Mouse (Mus musculus) megakaryocyte, embryonic 14.5 days (primary cell): ENCODE measurements around the gene Npc2. TPM values are rescaled to one million over a fixed set of nuclear protein-coding genes. Genes with fewer than 3 reads are reported as not detected.

Source experiments
- H3K27me3 ChIP-seq: replicated peaks from 2 replicates; pipeline ENCODE3; 2012; ENCODE audit warnings: inconsistent platforms
- H3K36me3 ChIP-seq: replicated peaks from 2 replicates; pipeline ENCODE3; 2012; ENCODE audit warnings: low read length, inconsistent platforms, mixed read lengths
- H3K4me1 ChIP-seq: 2 replicates; pipeline ENCODE4 v1.6.1; 2012; ENCODE audit warnings: inconsistent platforms
- H3K4me3 ChIP-seq: replicated peaks from 2 replicates; pipeline ENCODE3; 2012; ENCODE audit warnings: moderate library complexity, mild to moderate bottlenecking, inconsistent platforms
- H3K9me3 ChIP-seq: 2 replicates; pipeline ENCODE4 v1.6.1; 2012; ENCODE audit warnings: inconsistent platforms
- FLI1 ChIP-seq: IDR thresholded peaks from 2 replicates; pipeline ENCODE4 v1.6.1; 2012; ENCODE audit warnings: low read length, inconsistent platforms, mixed read lengths
- GATA1 ChIP-seq: IDR thresholded peaks from 3 replicates; pipeline ENCODE4 v1.6.1; 2012; ENCODE audit warnings: mixed read lengths, low read length, inconsistent platforms, borderline replicate concordance
- polyA plus RNA-seq: library from polyadenylated mRNA; stranded (reverse); fragments of >175 nt; gene quantifications from 2 replicates; pipeline ENCODE4 v1.2.3, GENCODE M21; 2012; ENCODE audit warnings: low replicate concordance; ENCODE audit not compliant: insufficient read depth

Gene Npc2
- polyA plus RNA-seq, 1 experiment, result 286 TPM

GRCm38 (mm10) chr12:84807351-84807750 is 34.4 kb upstream of the Npc2 start:
- Histone ChIP-seq H3K4me3 (no peak overlapping the region), H3K4me1 (peaks cover 74% of the 10 kb centered on the region), H3K36me3 (no peaks in the 10 kb centered on the region), H3K9me3 (no peaks in the 10 kb centered on the region), H3K27me3 (peaks cover 78% of the 10 kb centered on the region)
- no peak for TF ChIP-seq FLI1
- TF ChIP-seq GATA1, result no peak

GRCm38 (mm10) chr12:84806726-84807125 is 33.8 kb upstream of the Npc2 start:
- Histone ChIP-seq H3K4me1 (peaks cover 68% of the 10 kb centered on the region), H3K9me3 (no peaks in the 10 kb centered on the region), H3K27me3 (peaks cover 84% of the 10 kb centered on the region), H3K4me3 (no peak overlapping the region), H3K36me3 (no peaks in the 10 kb centered on the region)
- TF ChIP-seq GATA1 (no peak), FLI1 (no peak)

- H3K27me3 ChIP-seq, result peaks cover 85% of the 10 kb centered on the region
- peaks cover 61% of the 10 kb centered on the region for H3K4me1 ChIP-seq
- no peaks in the 10 kb centered on the region for H3K36me3 ChIP-seq
- TF ChIP-seq FLI1, result no peak
- TF ChIP-seq GATA1, result no peak
- no peak overlapping the region for H3K4me3 ChIP-seq
- no peaks in the 10 kb centered on the region for H3K9me3 ChIP-seq
These were observed 33.1 kb upstream of the Npc2 start for GRCm38 (mm10) chr12:84806010-84806409.

GRCm38 (mm10) chr12:84805228-84805842 is 32.4 kb upstream of the Npc2 start:
- TF ChIP-seq GATA1, result no peak
- TF ChIP-seq FLI1, result no peak
- Histone ChIP-seq H3K27me3 (peaks cover 86% of the 10 kb centered on the region), H3K4me3 (no peak overlapping the region), H3K4me1 (peaks cover 56% of the 10 kb centered on the region), H3K36me3 (no peaks in the 10 kb centered on the region), H3K9me3 (no peaks in the 10 kb centered on the region)

GRCm38 (mm10) chr12:84802625-84803024 is 29.7 kb upstream of the Npc2 start:
- H3K36me3 ChIP-seq, result no peaks in the 10 kb centered on the region
- no peaks in the 10 kb centered on the region for H3K9me3 ChIP-seq
- TF ChIP-seq GATA1 (no peak), FLI1 (no peak)
- peaks cover 91% of the 10 kb centered on the region for H3K27me3 ChIP-seq
- H3K4me1 ChIP-seq, result peaks cover 42% of the 10 kb centered on the region
- no peak overlapping the region for H3K4me3 ChIP-seq

- TF ChIP-seq GATA1, result no peak
- no peak for TF ChIP-seq FLI1
- no peak overlapping the region for H3K4me3 ChIP-seq
- H3K4me1 ChIP-seq, result peaks cover 37% of the 10 kb centered on the region
- H3K36me3 ChIP-seq, result no peaks in the 10 kb centered on the region
- H3K9me3 ChIP-seq, result no peaks in the 10 kb centered on the region
- peaks cover 90% of the 10 kb centered on the region for H3K27me3 ChIP-seq
These were observed 28.7 kb upstream of the Npc2 start for GRCm38 (mm10) chr12:84801532-84802110.

GRCm38 (mm10) chr12:84800419-84800818 is 27.5 kb upstream of the Npc2 start:
- Histone ChIP-seq H3K27me3 (peaks cover 90% of the 10 kb centered on the region), H3K4me3 (no peak overlapping the region)

GRCm38 (mm10) chr12:84799086-84799485 is 26.1 kb upstream of the Npc2 start:
- H3K4me1 ChIP-seq, result peaks cover 24% of the 10 kb centered on the region
- TF ChIP-seq FLI1 (no peak), GATA1 (no peak)
- no peaks in the 10 kb centered on the region for H3K36me3 ChIP-seq
- peaks cover 90% of the 10 kb centered on the region for H3K27me3 ChIP-seq
- H3K9me3 ChIP-seq, result no peaks in the 10 kb centered on the region
- no peak overlapping the region for H3K4me3 ChIP-seq

More at GRCm38 (mm10) chr12:84800419-84800818, 27.5 kb upstream of the Npc2 start:
- H3K4me1 ChIP-seq, result peaks cover 29% of the 10 kb centered on the region
- H3K36me3 ChIP-seq, result no peaks in the 10 kb centered on the region
- no peak for TF ChIP-seq FLI1
- TF ChIP-seq GATA1, result no peak
- no peaks in the 10 kb centered on the region for H3K9me3 ChIP-seq

GRCm38 (mm10) chr12:84794647-84795046 is 21.7 kb upstream of the Npc2 start:
- H3K4me3 ChIP-seq, result no peak overlapping the region
- no peaks in the 10 kb centered on the region for H3K9me3 ChIP-seq
- H3K4me1 ChIP-seq, result peaks cover 14% of the 10 kb centered on the region; the same call in 1 of the 2 replicates
- H3K36me3 ChIP-seq, result no peaks in the 10 kb centered on the region
- peaks cover 93% of the 10 kb centered on the region for H3K27me3 ChIP-seq
- TF ChIP-seq GATA1 (no peak), FLI1 (no peak)

- peaks cover 89% of the 10 kb centered on the region for H3K27me3 ChIP-seq
- no peak for TF ChIP-seq GATA1
- H3K4me3 ChIP-seq, result no peak overlapping the region
- H3K9me3 ChIP-seq, result no peaks in the 10 kb centered on the region
- peaks cover 16% of the 10 kb centered on the region; the same call in 1 of the 2 replicates for H3K4me1 ChIP-seq
- H3K36me3 ChIP-seq, result no peaks in the 10 kb centered on the region
These were observed 19.7 kb upstream of the Npc2 start for GRCm38 (mm10) chr12:84792629-84793028.
